Mouse (Mus musculus) liver, embryonic 14.5 days (tissue): ENCODE results near the gene Timm17b.

ENCODE experiments used
- CTCF ChIP-seq: IDR thresholded peaks from 2 replicates; pipeline ENCODE4 v1.5.1; 2016; ENCODE audit warnings: antibody characterized with exemption, low read depth, control low read depth
- EP300 ChIP-seq: IDR thresholded peaks from 2 replicates; pipeline ENCODE4 v1.6.1; 2016; ENCODE audit warnings: antibody characterized with exemption, low read depth

DNA sequence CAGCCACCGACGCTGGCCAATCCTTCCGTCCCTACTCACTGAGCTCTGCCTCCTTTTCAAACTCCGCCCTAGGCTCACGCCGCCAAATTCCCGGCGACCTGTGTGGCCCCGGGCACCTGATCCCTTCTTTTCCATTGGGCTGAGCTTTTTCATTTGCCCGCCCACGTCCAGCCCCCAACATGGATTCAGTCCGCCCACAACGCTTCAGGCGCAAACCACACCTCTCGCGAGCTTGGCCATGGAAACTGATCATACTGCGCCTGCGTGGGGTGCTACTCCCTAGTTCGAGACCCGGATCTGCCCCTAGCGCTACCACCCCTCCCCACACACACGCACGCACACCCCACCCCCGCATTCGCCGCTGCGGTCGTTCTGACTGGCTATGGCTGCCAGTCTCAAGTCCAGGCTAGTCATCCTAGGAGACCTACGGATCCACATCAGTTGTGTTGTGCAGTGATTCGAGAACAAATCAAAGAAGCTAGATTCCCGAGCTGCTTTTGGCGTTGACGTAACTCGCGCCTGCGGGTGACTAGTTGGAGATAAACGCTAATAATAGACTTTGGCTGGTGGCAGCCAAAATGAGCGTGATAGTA, 48.8 kb downstream of the Timm17b start:
- TF ChIP-seq CTCF = no peak
- TF ChIP-seq EP300 = 0 out of 2 replicates have a peak, but pooled peaks have one; percentile 15
